Mouse (Mus musculus) embryonic facial prominence, embryonic 10.5 days (tissue): Measurements from ENCODE around the gene Bmp7. TPM values are rescaled to one million over a fixed set of nuclear protein-coding genes. Genes with fewer than 3 reads are reported as not detected.

Experiments used
- DNase-seq: peaks from one replicate; pipeline ENCODE4 v3.0.0-alpha.2; 2017; ENCODE audit warnings: low spot score
- H3K27ac ChIP-seq: fragments of 300-500 bp; sonication (generic); replicated peaks from 2 replicates; pipeline ENCODE4 v1.5.1; 2016; ENCODE audit warnings: mild to moderate bottlenecking
- H3K27me3 ChIP-seq: fragments of 300-500 bp; sonication (generic); replicated peaks from 2 replicates; pipeline ENCODE4 v1.6.1; 2016; ENCODE audit warnings: low read depth, mild to moderate bottlenecking; ENCODE audit not compliant: poor library complexity, severe bottlenecking
- H3K36me3 ChIP-seq: fragments of 300-500 bp; sonication (generic); replicated peaks from 2 replicates; pipeline ENCODE4 v1.6.1; 2016; ENCODE audit warnings: mild to moderate bottlenecking, moderate library complexity
- H3K4me1 ChIP-seq: fragments of 300-500 bp; sonication (generic); 2 replicates; pipeline ENCODE4 v1.6.1; 2016
- H3K4me3 ChIP-seq: fragments of 300-500 bp; sonication (generic); 2 replicates; pipeline ENCODE4 v1.5.1; 2016; ENCODE audit warnings: mild to moderate bottlenecking, moderate library complexity
- H3K9me3 ChIP-seq: fragments of 300-500 bp; sonication (generic); 2 replicates; pipeline ENCODE4 v1.6.1; 2016; ENCODE audit warnings: mild to moderate bottlenecking
- WGBS: fragments of 180-500 bp; shearing (Covaris S2); methylation state at CpG from one replicate; pipeline ENCODE4 v1.1.7; 2016; 5-methylcytosine and 5-hydroxymethylcytosine counted together
- polyA plus RNA-seq: library from polyadenylated mRNA; unstranded; fragments of >200 nt; fragmentation: Nextera tagmentation; extraction: Ambion mirVana; gene quantifications from 2 replicates; pipeline ENCODE4 v1.2.1, GENCODE M21; 2016

Gene Bmp7
- polyA plus RNA-seq, 1 experiment from 2014 or later, result 20.9 TPM

DNA sequence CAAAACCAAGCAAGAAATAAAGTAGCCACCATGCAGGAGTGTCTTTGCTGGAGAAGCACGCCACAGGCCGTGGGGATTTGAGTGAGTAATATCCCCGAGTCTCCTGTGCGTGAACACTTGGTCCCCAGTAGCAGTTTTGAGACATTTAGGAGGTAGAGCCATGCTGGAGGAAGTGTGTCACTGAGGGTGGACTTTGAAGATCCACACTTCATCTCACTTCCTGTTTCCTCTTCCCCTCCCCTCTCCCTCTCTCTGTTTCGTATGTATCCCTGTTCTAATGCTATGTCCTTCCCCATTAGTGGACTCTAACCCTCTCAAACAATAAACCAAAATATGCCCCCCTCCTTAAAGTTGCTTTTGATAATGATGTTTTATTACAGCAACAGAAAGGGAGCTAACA lies 26.4 kb upstream of the Bmp7 start:
- Histone ChIP-seq H3K27ac (no peak overlapping the region), H3K36me3 (no peaks in the 10 kb centered on the region), H3K9me3 (no peaks in the 10 kb centered on the region), H3K4me3 (no peak overlapping the region), H3K27me3 (0 out of 2 replicates have a peak, but pooled peaks cover 6% of the 10 kb centered on the region), H3K4me1 (peaks cover 25% of the 10 kb centered on the region)
- WGBS, result 85% methylated on average over 5 of the region's 5 CpGs
- DNase-seq, result no peak

- Histone ChIP-seq H3K27me3 (0 out of 2 replicates have a peak, but pooled peaks cover 6% of the 10 kb centered on the region), H3K4me1 (peaks cover 25% of the 10 kb centered on the region), H3K9me3 (0 out of 2 replicates have a peak, but pooled peaks cover 6% of the 10 kb centered on the region), H3K4me3 (no peak overlapping the region), H3K36me3 (no peaks in the 10 kb centered on the region), H3K27ac (peak overlapping the region; percentile 73)
- 25% methylated on average over 11 of the region's 11 CpGs for WGBS
- peak; percentile 52 for DNase-seq
Measured at GRCm38 (mm10) chr2:172965249-172965648, 25.1 kb upstream of the Bmp7 start.

DNA sequence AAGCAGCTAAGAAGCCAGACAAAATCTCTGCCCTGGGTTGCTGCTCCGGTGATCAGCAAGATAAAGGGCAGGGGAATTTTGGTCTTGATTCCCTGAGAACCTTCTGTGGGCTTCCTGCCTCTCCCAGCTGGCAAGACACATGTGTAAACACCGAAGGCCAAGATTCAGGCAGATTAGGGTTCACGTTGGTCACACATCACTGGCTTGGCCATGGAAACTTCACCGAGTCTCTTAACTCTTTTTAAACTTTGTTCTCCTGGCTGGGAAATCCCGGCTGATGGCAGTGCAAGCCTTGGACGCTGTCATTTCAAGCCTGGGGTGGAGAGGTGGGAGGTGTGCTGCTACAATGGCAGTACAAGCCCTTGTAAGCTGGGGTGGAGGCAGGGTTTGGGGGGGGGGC lies 21.1 kb upstream of the Bmp7 start:
- no peak overlapping the region for H3K27ac ChIP-seq
- no peaks in the 10 kb centered on the region for H3K36me3 ChIP-seq
- no peak for DNase-seq
- H3K9me3 ChIP-seq, result peaks cover 21% of the 10 kb centered on the region
- H3K4me3 ChIP-seq, result no peak overlapping the region
- peaks cover 47% of the 10 kb centered on the region for H3K4me1 ChIP-seq
- 0 out of 2 replicates have a peak, but pooled peaks cover 3% of the 10 kb centered on the region for H3K27me3 ChIP-seq
- WGBS, result 67% methylated on average over 6 of the region's 6 CpGs

- peaks cover 41% of the 10 kb centered on the region for H3K4me1 ChIP-seq
- H3K4me3 ChIP-seq, result no peak overlapping the region
- DNase-seq, result no peak
- H3K27ac ChIP-seq, result no peak overlapping the region
- H3K27me3 ChIP-seq, result 0 out of 2 replicates have a peak, but pooled peaks cover 3% of the 10 kb centered on the region
- 89% methylated on average over 3 of the region's 3 CpGs for whole genome bisulfite sequencing
- H3K36me3 ChIP-seq, result no peaks in the 10 kb centered on the region
- H3K9me3 ChIP-seq, result peaks cover 27% of the 10 kb centered on the region
Measured at GRCm38 (mm10) chr2:172960350-172960749, 20.2 kb upstream of the Bmp7 start.

GRCm38 (mm10) chr2:172959006-172959768 lies 19.1 kb upstream of the Bmp7 start:
- no peak overlapping the region for H3K4me3 ChIP-seq
- WGBS, result 47% methylated on average over 13 of the region's 13 CpGs
- H3K27me3 ChIP-seq, result 0 out of 2 replicates have a peak, but pooled peaks cover 3% of the 10 kb centered on the region
- peak; percentile 42 for DNase-seq
- H3K36me3 ChIP-seq, result no peaks in the 10 kb centered on the region
- peaks cover 29% of the 10 kb centered on the region for H3K4me1 ChIP-seq
- peaks cover 27% of the 10 kb centered on the region for H3K9me3 ChIP-seq
- peak overlapping the region; percentile 71 for H3K27ac ChIP-seq

- DNase-seq, result peak; percentile 58
- 8% methylated on average over 5 of the region's 5 CpGs for WGBS
Measured at GRCm38 (mm10) chr2:172958579-172958978, 18.5 kb upstream of the Bmp7 start.

DNA sequence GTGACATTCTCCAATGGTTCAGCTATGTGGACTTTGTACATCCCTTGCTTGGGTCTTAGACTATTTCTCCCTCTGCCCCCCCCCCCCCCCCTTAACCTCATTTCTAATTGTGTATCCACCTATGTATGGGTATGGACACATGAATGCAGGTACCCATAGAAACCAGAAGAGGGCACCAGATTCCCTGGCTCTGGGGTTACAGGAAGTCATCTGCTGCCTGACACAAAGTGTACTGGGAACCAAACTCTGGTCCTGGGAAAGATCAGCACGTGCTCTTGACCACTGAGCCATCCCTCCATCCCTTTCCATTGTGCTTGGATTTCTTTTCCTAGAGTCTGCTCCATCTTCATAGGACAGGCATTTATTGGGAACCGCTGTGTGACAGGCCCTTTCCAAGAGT lies 11.9 kb upstream of the Bmp7 start:
- no peak overlapping the region for H3K4me3 ChIP-seq
- no peaks in the 10 kb centered on the region for H3K36me3 ChIP-seq
- H3K4me1 ChIP-seq, result peaks cover 13% of the 10 kb centered on the region
- DNase-seq, result no peak
- no peak overlapping the region for H3K27ac ChIP-seq
- H3K9me3 ChIP-seq, result peaks cover 13% of the 10 kb centered on the region
- WGBS, result 89% methylated on average over 2 of the region's 2 CpGs
- H3K27me3 ChIP-seq, result peaks cover 30% of the 10 kb centered on the region

More at GRCm38 (mm10) chr2:172958579-172958978, 18.5 kb upstream of the Bmp7 start:
- Histone ChIP-seq H3K4me1 (peaks cover 25% of the 10 kb centered on the region), H3K36me3 (no peaks in the 10 kb centered on the region), H3K27ac (peak overlapping the region; percentile 71), H3K4me3 (no peak overlapping the region), H3K27me3 (0 out of 2 replicates have a peak, but pooled peaks cover 3% of the 10 kb centered on the region), H3K9me3 (peaks cover 27% of the 10 kb centered on the region)

GRCm38 (mm10) chr2:172950722-172951121 lies 10.6 kb upstream of the Bmp7 start:
- H3K4me1 ChIP-seq, result peaks cover 13% of the 10 kb centered on the region
- H3K9me3 ChIP-seq, result peaks cover under 1% of the 10 kb centered on the region; the same call in 1 of the 2 replicates
- no peak overlapping the region for H3K4me3 ChIP-seq
- peaks cover 42% of the 10 kb centered on the region for H3K27me3 ChIP-seq
- peak overlapping the region; percentile 59 for H3K27ac ChIP-seq
- no peak for DNase-seq
- WGBS, result 33% methylated on average over 11 of the region's 11 CpGs
- H3K36me3 ChIP-seq, result no peaks in the 10 kb centered on the region

- Histone ChIP-seq H3K9me3 (no peaks in the 10 kb centered on the region), H3K4me1 (peaks cover 13% of the 10 kb centered on the region), H3K36me3 (no peaks in the 10 kb centered on the region), H3K27me3 (peaks cover 47% of the 10 kb centered on the region), H3K27ac (peak overlapping the region; percentile 59; the same call in 1 of the 2 replicates), H3K4me3 (no peak overlapping the region)
- 70% methylated on average over 9 of the region's 9 CpGs for WGBS
- DNase-seq, result no peak
Measured at GRCm38 (mm10) chr2:172950119-172950676, 10.1 kb upstream of the Bmp7 start.

DNA sequence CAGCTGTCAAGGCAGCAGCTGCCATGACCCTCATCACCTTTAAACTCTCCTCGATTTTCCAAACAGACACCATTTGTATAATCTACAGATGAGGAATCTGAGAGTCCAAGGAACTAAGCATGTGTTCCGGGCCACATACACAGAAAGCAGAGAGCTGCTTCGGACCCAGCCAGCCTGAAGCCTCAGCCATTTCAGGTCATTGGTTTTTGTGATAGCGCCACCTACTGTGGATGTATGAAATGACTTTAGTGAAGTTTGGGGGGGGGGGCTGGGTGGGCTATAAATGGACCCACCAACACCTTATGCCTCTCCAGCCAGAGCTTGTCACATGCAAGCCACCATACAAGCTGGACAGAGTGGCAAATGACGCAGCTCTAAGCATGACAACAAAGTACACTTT lies 8.9 kb upstream of the Bmp7 start:
- H3K27me3 ChIP-seq, result peaks cover 59% of the 10 kb centered on the region
- no peak for DNase-seq
- H3K36me3 ChIP-seq, result no peaks in the 10 kb centered on the region
- H3K4me1 ChIP-seq, result peaks cover 19% of the 10 kb centered on the region
- no peak overlapping the region for H3K4me3 ChIP-seq
- no peak overlapping the region for H3K27ac ChIP-seq
- 51% methylated on average over 5 of the region's 5 CpGs for WGBS
- no peaks in the 10 kb centered on the region for H3K9me3 ChIP-seq

GRCm38 (mm10) chr2:172940799-172941163 lies 660 bp upstream of the Bmp7 start:
- H3K4me3 ChIP-seq, result peak overlapping the region; percentile 69
- peaks cover 98% of the 10 kb centered on the region for H3K27me3 ChIP-seq
- no peaks in the 10 kb centered on the region for H3K36me3 ChIP-seq
- no peak for DNase-seq
- 0% methylated on average over 13 of the region's 13 CpGs for WGBS
- peaks cover 79% of the 10 kb centered on the region for H3K4me1 ChIP-seq
- H3K9me3 ChIP-seq, result no peaks in the 10 kb centered on the region
- H3K27ac ChIP-seq, result peak overlapping the region; percentile 81

DNA sequence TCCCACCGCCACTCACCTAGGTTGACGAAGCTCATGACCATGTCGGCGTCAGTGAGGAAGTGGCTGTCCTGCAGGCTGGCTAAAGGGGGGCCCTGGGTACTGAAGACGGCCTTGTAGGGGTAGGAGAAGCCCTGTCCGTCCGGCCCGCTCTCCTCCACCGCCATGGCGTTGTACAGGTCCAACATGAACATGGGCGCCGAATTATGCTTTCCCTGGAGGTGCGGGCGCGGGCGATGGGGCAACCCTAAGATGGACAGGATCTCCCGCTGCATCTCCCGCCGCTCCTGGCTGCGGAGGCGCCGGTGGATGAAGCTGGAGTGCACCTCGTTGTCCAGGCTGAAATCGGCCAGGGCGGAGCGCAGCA lies 500 bp downstream of the Bmp7 start:
- Histone ChIP-seq H3K36me3 (no peaks in the 10 kb centered on the region), H3K4me3 (peak overlapping the region; percentile 69), H3K4me1 (peaks cover 90% of the 10 kb centered on the region), H3K27ac (peak overlapping the region; percentile 81), H3K9me3 (no peaks in the 10 kb centered on the region), H3K27me3 (peaks cover 98% of the 10 kb centered on the region)
- DNase-seq, result peak; percentile 63
- WGBS, result under 1% methylated on average over 26 of the region's 26 CpGs
